Mouse (Mus musculus): ENCODE results near the gene Hecw2.

The Hecw2 gene

DNA sequence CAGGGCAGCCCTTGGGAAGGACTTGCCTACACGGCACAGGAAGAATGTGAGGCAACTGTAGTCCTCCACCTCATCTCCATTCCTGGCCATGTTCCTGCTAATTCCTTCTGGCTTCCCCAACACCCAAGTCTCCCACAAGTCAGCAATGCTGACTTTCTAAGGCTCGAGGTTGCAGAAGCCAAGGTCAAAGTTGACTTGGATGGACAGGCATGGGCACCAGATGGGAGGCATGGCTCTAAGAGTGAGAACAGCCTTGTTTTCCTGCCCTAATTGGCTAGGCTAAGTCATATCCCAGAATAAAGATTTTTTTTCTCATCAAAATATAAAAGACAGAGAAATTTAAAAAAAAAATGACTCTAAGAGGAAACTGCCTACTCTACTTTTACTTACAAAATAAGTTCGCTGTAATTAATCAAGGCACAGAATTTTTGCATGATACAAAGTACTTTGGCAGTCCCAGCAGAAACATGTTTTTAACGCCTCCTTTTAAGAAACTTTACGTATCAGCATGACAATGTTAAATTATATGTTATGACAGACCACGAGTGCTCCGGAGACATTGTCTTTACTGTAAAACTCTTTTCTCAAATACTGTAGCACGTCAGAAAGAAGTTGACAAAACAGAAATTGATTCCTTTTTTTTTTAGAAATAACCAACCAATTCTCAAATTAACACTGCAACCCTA is 83.9 kb downstream of the Hecw2 start:
- no peak for DNase-seq

DNA sequence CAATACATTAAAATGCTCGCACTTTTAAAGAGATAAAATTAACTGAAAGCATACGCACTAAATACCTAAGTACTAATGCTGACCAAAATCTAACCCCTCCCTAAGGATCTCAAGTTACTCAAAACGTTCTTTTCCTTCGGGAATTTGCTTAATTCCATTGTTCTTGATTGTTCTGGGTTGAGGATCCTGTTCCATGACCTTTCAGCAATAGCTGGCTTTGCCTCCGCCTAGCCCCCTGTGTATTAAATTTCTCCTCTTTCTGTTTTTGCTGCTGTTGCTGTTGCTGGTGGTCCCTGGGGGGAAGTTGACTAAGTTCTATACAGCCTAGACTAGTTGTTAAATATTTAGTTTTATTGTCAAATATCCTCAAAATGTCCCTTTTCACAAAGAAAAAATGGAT is 85.7 kb downstream of the Hecw2 start:
- no peak for DNase-seq

DNA sequence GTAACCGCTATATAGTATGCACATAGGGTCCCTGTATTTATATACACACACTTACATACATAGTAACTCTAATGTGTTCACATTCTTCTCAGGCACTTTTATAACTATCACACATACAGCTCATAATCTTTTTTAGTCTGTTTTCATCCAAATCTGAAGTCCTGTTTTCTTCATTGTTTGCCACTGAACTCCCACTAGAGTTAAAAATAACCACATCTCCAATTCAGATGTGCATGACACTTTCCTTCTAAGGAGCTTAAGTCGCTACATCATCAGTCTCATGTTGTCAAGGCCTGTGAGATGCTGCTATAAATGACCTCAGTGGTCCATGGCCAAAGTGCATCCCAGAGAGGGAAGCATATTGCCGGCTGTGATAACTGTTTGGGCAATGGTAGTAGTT is 88.2 kb downstream of the Hecw2 start:
- DNase-seq = no peak

DNA sequence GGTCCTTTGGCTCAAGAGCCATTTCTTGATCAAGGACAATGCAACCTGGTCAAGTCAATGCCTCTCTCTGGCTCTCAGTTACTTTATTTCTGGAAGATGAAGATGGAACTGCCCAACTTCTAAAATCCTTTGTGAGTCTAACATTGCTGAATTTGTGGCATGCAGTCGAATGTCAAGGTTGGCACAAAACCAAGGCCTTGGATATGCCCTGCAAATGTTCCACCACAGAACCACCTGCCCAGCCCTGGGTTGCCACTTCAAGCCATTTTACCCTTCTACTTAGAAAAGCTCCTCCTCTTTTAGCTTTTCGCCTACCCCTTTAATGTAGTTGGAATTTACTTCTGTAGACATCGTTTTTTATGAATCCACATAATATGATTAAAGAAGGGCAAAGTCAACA is 115.3 kb downstream of the Hecw2 start:
- no peak for DNase-seq

DNA sequence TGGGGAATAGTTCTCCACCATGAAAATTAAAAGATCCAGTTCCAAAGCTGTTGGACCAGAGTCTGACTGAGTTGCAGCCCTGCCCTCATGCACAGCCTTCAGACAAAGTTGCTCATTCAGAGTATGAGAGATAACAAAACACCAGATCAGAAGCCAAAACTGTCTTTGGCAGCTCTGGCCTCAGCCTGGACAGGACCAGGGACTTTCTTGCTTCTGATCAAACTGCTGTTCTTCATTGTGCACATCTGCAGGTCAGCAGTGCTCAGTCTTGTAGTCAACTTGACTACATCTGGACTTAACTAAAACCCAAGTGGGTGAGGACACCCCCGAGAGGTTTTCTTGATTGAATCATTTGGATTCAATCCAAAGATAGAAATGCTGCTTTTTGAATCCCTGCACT is 120.5 kb downstream of the Hecw2 start:
- DNase-seq = no peak

DNA sequence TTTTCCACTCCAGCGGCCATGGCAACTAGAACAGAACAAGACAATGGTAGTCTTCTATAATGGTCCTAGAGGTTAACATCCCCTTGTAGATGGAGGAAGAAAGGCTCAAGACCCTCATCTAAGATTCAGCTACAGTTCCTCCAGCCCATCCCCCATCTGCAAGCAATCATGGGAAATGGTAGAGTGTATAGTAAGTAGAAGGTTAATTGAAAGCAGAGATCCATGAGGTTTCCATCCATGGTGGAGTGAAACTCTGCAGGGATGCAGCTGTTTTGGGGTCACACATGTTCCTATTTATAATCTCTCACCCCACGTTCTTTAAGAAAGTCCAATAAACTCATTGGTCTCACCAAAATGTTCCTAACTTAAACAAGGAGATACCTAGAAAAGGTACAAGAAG is 124.8 kb downstream of the Hecw2 start:
- DNase-seq = no peak

DNA sequence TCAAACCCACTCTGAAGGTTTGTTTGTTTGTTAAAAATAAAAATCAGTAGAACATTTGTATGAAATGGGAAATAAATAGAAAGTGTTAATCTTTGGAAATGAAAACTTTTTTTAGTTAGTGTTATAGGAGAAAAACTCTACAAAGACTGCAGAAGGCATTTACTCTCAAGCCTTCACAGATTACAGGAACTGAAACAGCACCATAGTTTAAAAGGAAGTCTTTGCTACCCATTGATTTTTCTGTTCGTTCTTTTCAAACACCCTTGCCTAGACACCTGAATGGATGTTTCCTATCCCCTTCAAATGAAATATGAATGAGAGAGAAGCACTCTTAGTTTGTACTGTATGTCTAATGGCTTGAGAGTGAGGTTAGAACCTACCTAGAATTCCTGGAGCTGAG is 126.7 kb downstream of the Hecw2 start:
- no peak for DNase-seq

DNA sequence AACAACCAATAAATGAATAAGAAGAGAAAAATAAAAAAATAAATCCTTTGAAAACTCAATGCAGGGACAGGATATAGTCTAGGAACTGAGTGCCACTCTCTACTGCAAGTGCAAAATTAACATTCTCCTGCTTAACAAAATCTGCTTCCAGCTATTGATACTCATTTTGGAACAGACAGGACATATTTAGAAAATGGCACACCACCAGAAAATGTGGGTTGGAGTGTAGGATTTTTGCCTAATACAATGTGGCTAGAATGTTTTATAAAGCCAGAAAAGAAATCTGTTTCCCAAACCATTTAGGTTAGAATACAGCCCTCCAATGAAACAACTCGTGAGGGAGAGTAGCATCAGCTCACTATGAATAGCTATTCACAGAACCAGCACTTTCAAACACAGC is 129.5 kb downstream of the Hecw2 start:
- DNase-seq = no peak

DNA sequence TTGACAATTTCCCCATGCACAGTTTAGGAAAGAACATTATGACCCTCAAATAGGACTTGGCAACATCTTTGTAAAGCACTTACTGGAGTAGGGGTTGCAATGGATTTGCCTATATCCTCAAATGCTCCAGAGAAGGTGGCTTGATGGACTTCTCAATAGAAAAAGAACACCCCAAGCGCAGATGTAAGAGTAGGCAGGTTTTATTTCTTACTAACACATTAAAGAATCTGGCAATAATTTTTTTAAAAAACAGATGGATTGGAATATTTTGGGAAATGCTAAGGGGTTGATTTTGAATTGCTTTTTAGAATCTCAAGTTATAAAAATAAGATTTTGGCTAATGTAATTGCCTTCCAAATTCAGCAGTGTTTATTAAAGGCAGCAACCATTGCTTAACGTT is 133.9 kb downstream of the Hecw2 start:
- no peak for DNase-seq

DNA sequence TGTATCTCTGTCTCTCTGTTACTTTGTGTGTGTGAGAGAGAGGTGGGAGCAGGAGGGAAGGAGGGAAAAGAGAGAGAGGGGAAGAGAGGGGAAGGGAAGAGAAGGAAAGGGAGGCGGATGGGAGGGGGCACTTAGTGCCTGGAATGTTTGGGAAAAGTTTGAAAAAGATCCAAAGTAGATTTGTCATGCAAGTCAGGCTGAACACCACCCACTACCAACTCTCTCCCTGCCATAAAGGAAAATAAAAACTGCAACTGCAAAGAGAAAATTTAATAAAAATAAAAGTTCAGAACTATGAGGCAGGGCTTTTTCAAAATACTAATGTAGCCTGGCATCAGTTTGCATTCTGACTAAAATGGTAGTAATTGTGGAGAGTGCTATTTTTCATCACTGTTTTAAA is 135.2 kb downstream of the Hecw2 start:
- DNase-seq = no peak

DNA sequence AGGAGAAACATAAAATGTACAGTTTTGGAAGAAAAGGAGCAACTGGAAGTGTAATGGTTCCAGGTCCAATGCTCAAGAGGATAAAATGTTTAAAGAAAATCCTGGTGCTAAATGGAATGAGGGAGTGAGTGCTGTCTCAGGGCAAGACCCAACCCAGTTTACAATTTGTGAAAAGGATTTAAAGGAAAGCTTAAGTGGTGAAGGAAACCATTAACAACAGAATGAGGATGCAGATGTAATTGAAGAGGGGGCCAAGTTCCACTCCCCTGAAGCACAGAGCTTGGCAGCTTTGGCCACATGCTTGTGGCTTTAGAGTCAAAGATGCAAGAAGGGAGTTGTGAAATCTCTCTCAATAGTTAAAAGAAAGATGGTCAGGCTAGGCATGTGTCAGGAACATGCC is 142.2 kb downstream of the Hecw2 start:
- no peak for DNase-seq

DNA sequence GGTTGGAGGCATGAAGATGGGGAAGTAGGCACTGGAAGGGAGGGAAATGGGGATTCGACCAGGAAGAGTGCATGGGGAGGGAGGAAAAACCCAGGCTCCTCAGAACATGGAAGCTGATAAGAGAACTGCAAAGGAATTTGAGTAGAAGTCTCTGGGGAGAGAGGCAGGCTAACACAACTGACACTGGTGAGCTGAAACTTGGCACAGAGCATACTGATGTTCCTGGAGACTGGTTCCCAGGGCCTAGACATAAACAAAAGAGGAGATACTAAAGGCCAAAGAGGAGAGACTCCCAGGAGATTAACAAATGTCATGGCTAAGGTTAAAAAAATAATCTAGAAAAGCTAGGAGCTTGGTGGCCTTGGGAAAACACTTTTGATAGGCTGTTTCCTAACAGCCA is 148.0 kb downstream of the Hecw2 start:
- peak; percentile 2 to 21 for DNase-seq

DNA sequence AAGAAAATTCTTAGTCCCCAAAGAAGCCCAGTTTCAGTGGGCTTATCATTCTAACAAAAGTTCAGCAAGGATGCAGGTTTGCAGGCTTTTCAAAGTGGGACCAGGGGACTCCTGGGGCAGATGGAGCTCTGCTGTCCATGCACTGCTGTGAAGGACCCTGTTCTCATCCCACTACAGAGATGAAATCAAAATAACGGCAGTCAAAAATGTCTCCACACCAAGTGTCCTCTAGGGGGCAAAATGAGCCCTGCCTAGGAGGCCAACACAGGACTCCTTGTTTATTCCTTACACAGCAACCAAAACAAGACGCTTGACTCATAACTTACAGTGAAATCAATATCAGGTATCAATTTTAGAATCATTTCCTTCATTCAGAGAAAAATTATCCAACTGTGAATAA is 155.9 kb downstream of the Hecw2 start:
- DNase-seq = peak; percentile 7 to 50

DNA sequence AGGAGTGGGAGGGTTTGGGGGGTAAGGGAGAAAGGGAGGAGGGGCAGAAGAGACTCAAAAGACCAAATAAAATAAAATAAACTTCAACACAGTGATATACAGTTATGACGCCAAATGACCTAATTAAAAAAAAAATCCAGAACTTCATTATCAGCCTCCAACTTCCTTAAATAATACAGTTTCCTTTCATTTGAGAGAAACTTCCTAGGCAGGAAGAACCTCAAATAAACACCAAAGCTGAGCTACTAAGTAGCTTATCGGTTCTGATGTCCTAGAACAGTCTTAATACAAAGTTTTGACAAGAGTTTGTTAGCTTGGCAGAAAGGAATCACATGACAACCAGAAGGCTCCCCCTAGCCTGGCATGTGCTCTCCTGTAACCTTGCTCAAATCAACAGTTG is 177.3 kb downstream of the Hecw2 start:
- DNase-seq = no peak

DNA sequence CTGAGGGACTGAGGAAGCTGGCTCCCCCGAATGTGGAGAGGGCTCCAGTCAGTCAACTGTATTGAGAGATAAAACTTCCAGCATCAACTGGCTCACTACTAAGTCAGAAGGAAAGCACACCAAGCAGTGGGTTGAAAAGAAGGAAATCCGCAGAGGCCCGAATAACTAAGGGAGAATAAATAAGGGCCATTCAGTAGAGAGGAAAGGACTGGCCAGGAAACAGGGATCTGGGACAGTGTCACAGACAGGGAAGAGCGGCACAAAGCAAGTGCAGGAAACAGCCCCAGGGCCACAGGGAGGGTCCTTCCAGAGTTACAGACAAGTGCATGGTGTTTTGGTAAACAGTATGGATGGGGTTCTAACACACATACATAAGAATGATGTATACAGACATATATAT is 179.2 kb downstream of the Hecw2 start:
- DNase-seq = no peak

DNA sequence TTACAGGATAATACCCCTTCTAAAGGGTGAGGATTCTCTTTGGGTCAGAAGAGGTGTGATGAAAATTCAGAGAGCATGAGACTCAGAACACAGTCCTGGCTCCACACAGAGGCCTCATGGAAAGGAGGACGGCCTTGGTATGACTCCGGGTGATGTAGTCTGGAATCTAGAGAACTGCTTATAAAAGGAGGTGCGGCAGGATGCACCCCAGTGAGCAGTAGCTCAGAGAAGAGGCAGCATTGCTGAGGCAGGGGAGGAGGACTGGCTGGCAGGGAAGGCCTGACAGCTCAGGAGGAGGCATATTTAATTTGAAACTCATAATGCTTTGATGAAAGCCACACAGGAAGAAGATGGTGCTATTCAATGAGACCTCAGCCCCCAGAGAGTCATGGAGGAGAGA is 182.6 kb downstream of the Hecw2 start:
- no peak for DNase-seq

DNA sequence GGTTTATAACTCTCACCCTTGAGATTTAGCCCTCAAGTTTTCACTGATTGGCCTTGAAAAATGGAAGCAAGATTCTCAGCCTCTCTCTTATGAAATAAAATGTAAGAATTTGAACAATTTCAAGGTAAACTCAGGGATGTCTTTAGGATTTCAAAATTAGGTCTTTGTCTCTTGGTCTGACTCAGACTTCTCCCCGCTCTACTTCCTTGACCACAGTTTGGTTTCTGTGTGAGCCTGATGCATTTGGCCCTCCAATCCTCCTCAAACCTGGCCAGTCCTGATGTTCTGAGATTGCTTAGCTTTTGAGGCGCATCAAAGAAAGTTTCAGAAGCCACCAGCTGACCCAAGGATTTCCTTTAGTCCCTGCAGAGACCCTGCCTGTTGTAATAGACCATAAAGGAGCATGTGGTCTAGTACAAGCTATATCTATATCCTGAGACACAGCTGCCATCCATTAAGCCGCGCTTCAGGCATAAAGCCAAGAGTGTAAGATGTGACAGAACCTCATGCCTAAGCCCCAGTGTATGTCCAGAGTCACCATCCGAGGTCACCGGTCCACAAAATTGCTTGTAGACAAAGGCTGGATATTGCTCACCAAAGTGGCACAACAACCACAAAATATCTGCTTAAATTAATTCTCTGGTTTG is 185.4 kb downstream of the Hecw2 start:
- no peak for DNase-seq

DNA sequence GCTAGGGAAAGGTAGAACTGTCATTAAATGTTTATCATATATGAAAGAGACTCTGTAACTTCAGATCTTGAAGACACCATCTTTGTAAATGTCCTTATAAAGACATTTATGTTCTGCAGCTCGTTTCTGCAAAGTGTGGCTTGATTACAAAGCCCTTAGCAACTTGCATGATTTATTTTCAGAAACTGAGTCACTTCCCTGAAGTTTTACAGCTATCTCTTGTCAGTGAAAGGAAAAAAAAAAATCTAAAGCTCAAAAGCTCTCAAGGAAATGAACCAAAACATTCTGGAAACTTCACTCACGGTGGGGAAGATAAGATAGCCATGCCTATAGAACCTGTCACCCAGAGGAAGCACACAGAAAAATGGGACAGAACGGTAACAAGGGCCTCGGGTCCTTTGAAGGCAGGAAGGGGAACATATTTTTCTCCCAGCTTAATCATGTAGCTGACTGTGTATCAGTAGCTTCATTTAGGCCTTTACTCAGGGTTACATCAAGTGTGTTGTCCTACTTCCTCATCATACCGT is 189.0 kb downstream of the Hecw2 start:
- DNase-seq = no peak

DNA sequence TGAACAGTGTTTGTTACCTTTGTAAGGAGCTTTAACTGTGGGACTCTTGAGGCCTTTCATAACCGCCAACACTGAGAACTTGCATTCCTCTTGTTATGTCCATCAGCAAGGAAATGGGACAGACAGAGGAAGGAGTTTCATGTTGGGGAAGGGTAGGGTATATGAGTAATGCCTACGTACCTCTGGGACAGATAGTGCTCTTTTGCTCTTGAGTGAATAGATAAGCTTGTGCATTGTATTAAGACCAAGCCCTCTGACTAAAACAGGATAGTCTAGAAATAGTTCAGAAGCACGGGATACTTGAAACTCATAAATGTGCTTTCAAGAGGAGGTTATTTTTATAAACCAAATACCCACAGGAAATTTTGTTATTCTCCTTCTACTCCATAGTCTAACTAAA is 191.7 kb downstream of the Hecw2 start:
- DNase-seq = no peak

DNA sequence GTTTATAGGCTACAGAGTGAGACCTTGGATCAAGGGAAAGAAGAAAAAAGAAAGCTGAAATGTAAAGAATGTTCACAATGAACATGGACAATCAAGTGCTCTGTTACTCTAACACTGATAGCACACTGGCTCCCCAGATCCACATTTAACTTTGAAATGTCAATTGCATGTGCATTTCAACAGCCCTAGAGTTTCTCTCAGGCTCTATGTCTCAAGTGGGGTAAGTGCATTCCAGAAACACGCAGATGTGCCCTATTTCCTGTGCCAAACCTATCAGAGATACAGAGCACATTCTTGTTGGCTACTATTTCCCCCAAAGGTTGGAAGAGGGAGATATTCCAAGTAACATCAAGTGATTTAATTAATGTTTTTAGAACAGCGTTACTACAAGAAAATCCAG is 192.9 kb downstream of the Hecw2 start:
- DNase-seq = no peak

DNA sequence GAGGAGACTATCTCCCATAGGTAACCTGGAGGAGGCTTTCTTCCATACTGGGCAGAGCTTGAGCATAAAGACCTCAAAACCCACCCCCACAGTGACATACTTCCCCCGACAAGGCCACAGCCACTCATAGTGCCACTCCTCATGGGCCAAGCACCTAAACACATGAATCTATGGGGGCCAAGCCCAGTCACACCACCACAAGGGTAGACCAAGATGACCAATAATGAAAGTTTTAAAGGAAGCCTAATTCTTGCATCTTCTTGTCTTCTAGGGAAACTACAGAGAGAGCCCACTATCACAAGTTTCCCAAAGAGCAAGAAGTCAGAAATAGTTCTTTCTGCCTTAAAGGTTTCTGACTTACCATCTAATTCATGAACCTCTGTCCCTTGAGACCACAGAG is 197.7 kb downstream of the Hecw2 start:
- no peak for DNase-seq

DNA sequence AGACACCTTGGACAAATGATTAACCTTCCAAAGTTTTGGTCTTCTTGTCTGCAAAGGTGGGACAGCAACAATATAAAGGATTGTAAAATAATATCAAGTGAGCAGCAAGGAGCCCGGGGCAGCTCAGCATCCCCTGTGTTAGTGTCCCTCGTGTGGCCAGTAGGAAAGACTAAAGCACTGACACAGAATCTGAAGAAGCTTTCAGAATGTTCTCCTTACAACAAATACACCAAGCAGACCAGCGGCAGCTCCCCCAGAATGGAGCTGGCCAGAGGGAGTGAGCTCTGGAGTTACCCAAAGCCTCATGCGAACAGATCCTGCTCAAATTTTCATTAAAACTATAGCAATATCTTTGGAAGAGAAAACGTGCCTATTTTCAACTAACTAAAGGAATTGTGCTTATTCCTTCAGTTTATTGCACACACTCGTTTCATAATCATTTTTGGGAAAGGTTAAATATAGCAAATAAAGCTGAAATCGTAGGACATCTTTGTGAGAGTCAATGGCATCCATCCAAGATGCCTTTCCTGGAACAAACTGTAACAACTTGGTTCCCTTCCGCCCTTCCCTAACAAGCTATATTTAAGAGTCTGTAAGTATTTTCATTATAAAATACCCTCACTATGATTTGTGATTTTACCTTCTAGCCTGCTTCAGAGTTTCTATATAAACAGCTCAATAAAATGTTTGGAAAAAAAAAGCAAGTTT is 208.6 kb downstream of the Hecw2 start:
- DNase-seq = no peak

DNA sequence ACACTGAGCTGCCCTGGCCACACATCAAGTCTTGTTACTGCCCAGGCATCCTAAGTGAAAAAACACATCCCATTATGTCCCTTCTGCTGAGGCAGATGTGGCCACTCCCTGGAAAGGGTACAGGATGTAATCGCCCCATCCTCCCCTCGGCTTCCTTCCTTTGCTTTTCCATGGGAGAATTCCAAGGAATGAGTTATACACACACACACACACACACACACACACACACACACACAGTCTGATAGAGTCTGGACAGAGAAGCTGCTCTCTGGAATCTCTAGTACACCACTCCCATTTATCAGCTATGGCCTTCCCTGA is 216.5 kb downstream of the Hecw2 start:
- peak; percentile 63 for DNase-seq

DNA sequence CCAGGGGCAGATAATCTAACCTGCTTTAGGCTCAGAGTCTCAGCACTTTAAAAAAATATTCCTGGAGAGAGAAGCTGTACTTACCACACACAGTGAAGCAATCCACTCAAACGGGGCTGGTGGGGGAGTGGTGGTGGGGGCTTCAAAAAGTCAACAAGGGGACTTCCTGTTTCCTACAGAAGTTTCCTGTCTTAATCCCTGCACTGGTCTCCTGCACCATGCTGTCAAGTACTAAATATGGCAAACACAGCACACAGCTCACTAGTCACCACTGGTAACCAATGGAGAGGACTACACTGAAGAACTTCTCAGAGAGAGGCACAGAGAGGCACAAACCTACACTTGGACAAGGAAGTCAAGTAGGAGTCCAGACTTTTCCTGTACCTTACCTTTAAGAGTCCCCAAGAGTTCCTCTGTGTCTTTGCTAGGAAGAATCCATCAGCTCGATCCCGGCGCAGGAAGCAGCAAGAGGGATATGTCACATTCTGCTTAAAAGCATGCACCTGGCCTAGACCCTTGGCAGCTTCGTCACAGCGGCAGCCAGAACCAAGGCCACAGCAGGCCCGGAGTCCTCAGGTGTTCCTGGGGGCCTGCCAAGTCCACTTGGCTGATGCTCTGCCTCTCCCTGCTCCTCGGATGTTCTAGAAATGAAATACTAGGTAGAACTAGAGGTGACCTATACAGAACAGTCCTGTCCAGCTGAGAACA is 217.0 kb downstream of the Hecw2 start:
- DNase-seq = no peak

Data from kidney, adult 8-10 months (tissue).